Comparison of ENCODE assay signal across 14 mouse cellular contexts in genomic region chr17:31435934-31436813, GRCm38 (mm10). TPM values are rescaled to one million over a fixed set of nuclear protein-coding genes. Genes with fewer than 3 reads are reported as not detected.
A peak's percentile ranks its signal among the peaks of the same experiment; 100 is the strongest.
DNase-seq lines count a peak whose midpoint lies in the region; ATAC-seq and TF ChIP-seq lines count a peak whose summit lies in the region.
"Had no signal": no experiment of that assay in that cellular context is flagged by ENCODE, and none has a peak within 500 bp of the region (broad histone marks: within the 10 kb centered on the region; RNA-seq: fewer than 3 reads in every experiment).

No protein-coding gene starts in this region.

- TF ChIP-seq CTCF in forebrain, postnatal 0 days (IDR thresholded peaks at IDR 0.05; ENCODE audit: low read depth) = peak; percentile 53
- TF ChIP-seq CTCF in midbrain, postnatal 0 days (IDR thresholded peaks at IDR 0.05) = peak; percentile 63

- ATAC-seq in hindbrain, embryonic 13.5 days (ENCODE audit: low FRiP score) = no peak
- no peak for ATAC-seq in hindbrain, embryonic 16.5 days
- ATAC-seq in forebrain, postnatal 0 days = no peak
- ATAC-seq in midbrain, postnatal 0 days (ENCODE audit: low FRiP score) = no peak

- DNase-seq in embryo, embryonic 10 days (ENCODE audit: low spot score) = peak; percentile 31
- DNase-seq in forebrain, postnatal 0 days = no peak
- DNase-seq in midbrain, postnatal 0 days (ENCODE audit: low spot score) = no peak
- DNase-seq in urinary bladder, postnatal 14 days (ENCODE audit: low spot score) = no peak
- DNase-seq in thymus, postnatal 10 days (ENCODE audit: low spot score in 2 of 2) = no peak
- no peak for DNase-seq in layer of hippocampus, postnatal 36 days
- DNase-seq: adrenal gland, postnatal 25 days; cerebellum, adult 11 months; gastrocnemius, postnatal 10 days; heart, postnatal 36 days; lung, adult 18-20 months had no signal

- H3K9me3 ChIP-seq in hindbrain, embryonic 13.5 days = no peaks in the 10 kb centered on the region
- H3K9me3 ChIP-seq in hindbrain, embryonic 16.5 days (ENCODE audit: control insufficient read depth, low read length) = no peaks in the 10 kb centered on the region
- no peaks in the 10 kb centered on the region for H3K9me3 ChIP-seq in forebrain, postnatal 0 days (ENCODE audit: low read length)
- no peaks in the 10 kb centered on the region for H3K9me3 ChIP-seq in midbrain, postnatal 0 days (ENCODE audit: low read length)
- H3K9me3 ChIP-seq: limb, embryonic 10.5 days had no signal

- WGBS in hindbrain, embryonic 13.5 days = 20% methylated on average over 13 of the region's 13 CpGs
- WGBS in hindbrain, embryonic 16.5 days = 22% methylated on average over 13 of the region's 13 CpGs
- 39% methylated on average over 13 of the region's 13 CpGs for WGBS in forebrain, postnatal 0 days
- 28% methylated on average over 13 of the region's 13 CpGs for WGBS in midbrain, postnatal 0 days

- peaks cover 6% of the 10 kb centered on the region for H3K27me3 ChIP-seq in hindbrain, embryonic 13.5 days
- H3K27me3 ChIP-seq in hindbrain, embryonic 16.5 days (replicated peaks; ENCODE audit: control insufficient read depth, insufficient read depth, low read length) = no peaks in the 10 kb centered on the region
- no peaks in the 10 kb centered on the region for H3K27me3 ChIP-seq in forebrain, postnatal 0 days (ENCODE audit: insufficient read depth, low read length)
- H3K27me3 ChIP-seq in midbrain, postnatal 0 days (ENCODE audit: insufficient read depth, low read length) = no peaks in the 10 kb centered on the region

- no peak overlapping the region for H3K4me2 ChIP-seq in hindbrain, embryonic 13.5 days
- no peak overlapping the region for H3K4me2 ChIP-seq in hindbrain, embryonic 16.5 days (ENCODE audit: low read length)
- H3K4me2 ChIP-seq in forebrain, postnatal 0 days (ENCODE audit: low read depth) = no peak overlapping the region
- H3K4me2 ChIP-seq in midbrain, postnatal 0 days (ENCODE audit: low read depth, low read length, poor library complexity, severe bottlenecking) = no peak overlapping the region

- H3K27ac ChIP-seq in hindbrain, embryonic 13.5 days = peak overlapping the region; percentile 52
- no peak overlapping the region for H3K27ac ChIP-seq in hindbrain, embryonic 16.5 days (ENCODE audit: low read depth, low read length)
- H3K27ac ChIP-seq in forebrain, postnatal 0 days (ENCODE audit: low read depth, low read length) = peak overlapping the region; percentile 50; the same call in 1 of the 2 replicates
- H3K27ac ChIP-seq in midbrain, postnatal 0 days (ENCODE audit: low read depth, low read length) = no peak overlapping the region
- H3K27ac ChIP-seq: limb, embryonic 10.5 days had no signal

- H3K4me1 ChIP-seq in hindbrain, embryonic 13.5 days (replicated peaks) = peaks cover 41% of the 10 kb centered on the region
- H3K4me1 ChIP-seq in hindbrain, embryonic 16.5 days (ENCODE audit: control insufficient read depth, insufficient read depth, low read depth, low read length) = peaks cover 20% of the 10 kb centered on the region
- H3K4me1 ChIP-seq in forebrain, postnatal 0 days (ENCODE audit: insufficient read depth) = peaks cover 14% of the 10 kb centered on the region; the same call in 1 of the 2 replicates
- peaks cover 15% of the 10 kb centered on the region for H3K4me1 ChIP-seq in midbrain, postnatal 0 days (ENCODE audit: insufficient read depth, low read length)

- H3K9ac ChIP-seq in hindbrain, embryonic 13.5 days = peak overlapping the region; percentile 0; the same call in 1 of the 2 replicates
- H3K9ac ChIP-seq in hindbrain, embryonic 16.5 days (ENCODE audit: low read depth, low read length) = no peak overlapping the region
- no peak overlapping the region for H3K9ac ChIP-seq in forebrain, postnatal 0 days
- no peak overlapping the region for H3K9ac ChIP-seq in midbrain, postnatal 0 days (replicated peaks; ENCODE audit: low read length, poor library complexity, severe bottlenecking)

- H3K36me3 ChIP-seq in hindbrain, embryonic 13.5 days = peaks cover 10% of the 10 kb centered on the region; the same call in 1 of the 2 replicates
- H3K36me3 ChIP-seq in hindbrain, embryonic 16.5 days (ENCODE audit: control insufficient read depth, insufficient read depth, low read length) = no peaks in the 10 kb centered on the region
- H3K36me3 ChIP-seq in forebrain, postnatal 0 days (ENCODE audit: insufficient read depth) = peaks cover 2% of the 10 kb centered on the region; the same call in 1 of the 2 replicates
- H3K36me3 ChIP-seq in midbrain, postnatal 0 days (ENCODE audit: insufficient read depth, low read length) = 0 out of 2 replicates have a peak, but pooled peaks cover 5% of the 10 kb centered on the region
- H3K36me3 ChIP-seq: limb, embryonic 10.5 days had no signal

- H3K4me3 ChIP-seq in hindbrain, embryonic 13.5 days = no peak overlapping the region
- H3K4me3 ChIP-seq in hindbrain, embryonic 16.5 days (ENCODE audit: low read length) = no peak overlapping the region
- no peak overlapping the region for H3K4me3 ChIP-seq in forebrain, postnatal 0 days (ENCODE audit: low read depth, low read length)
- no peak overlapping the region for H3K4me3 ChIP-seq in midbrain, postnatal 0 days (ENCODE audit: low read depth, low read length)
- H3K4me3 ChIP-seq: limb, embryonic 10.5 days had no signal

RNA-seq across cellular contexts. Expression of gene Pde9a, which starts 50.2 kb away (rescaled TPM):
- 36.7 and 37.8 TPM in 2 replicates for polyA plus RNA-seq in hindbrain, embryonic 13.5 days (2015; fragmentation: Nextera tagmentation; extraction: Ambion mirVana)
- 30.3 and 34.4 TPM in 2 replicates for polyA plus RNA-seq in hindbrain, embryonic 16.5 days (2015; fragmentation: Nextera tagmentation; extraction: Ambion mirVana)
- 40.4 and 43.9 TPM in 2 replicates for total RNA-seq in forebrain, postnatal 0 days (2014; rRNA removed)
- polyA plus RNA-seq in forebrain, postnatal 0 days (2015; fragmentation: Nextera tagmentation; extraction: Ambion mirVana) = 35.5 and 43.6 TPM in 2 replicates
- 27.3 and 40.2 TPM in 2 replicates for total RNA-seq in midbrain, postnatal 0 days (2014; rRNA removed)
- polyA plus RNA-seq in midbrain, postnatal 0 days (2015; fragmentation: Nextera tagmentation; extraction: Ambion mirVana) = 32.2 and 36.4 TPM in 2 replicates
- 10 to 100 TPM; 20.7 to 31.6 TPM for total RNA-seq in layer of hippocampus, postnatal 36 days (2021)

Comparison
In these comparisons a context has a peak if more than half of its experiments do, and no peak if none do; other contexts are left out.
1. H3K27ac ChIP-seq: peak in hindbrain, embryonic 13.5 days (single experiment) and forebrain, postnatal 0 days (single experiment); none in hindbrain, embryonic 16.5 days (single experiment) and midbrain, postnatal 0 days (single experiment).